Mouse (Mus musculus) megakaryocyte-erythroid progenitor cell, adult 5 weeks (primary cell): ENCODE measurements around the gene Vpreb2. TPM values are rescaled to one million over a fixed set of nuclear protein-coding genes. Genes with fewer than 3 reads are reported as not detected.

Experiments used
- polyA plus RNA-seq: library from polyadenylated mRNA; stranded (reverse); fragments of >175 nt; gene quantifications from 2 replicates; pipeline ENCODE4 v1.2.3, GENCODE M21; 2012

The Vpreb2 gene
- polyA plus RNA-seq, result 2.0 and 3.5 TPM in 2 replicates

GRCm38 (mm10) chr16:17980128-17980527 lies at the start of gene Vpreb2:
TSS of gene Vpreb2 (plus strand) at chr16:17980428.

Other genes with a start within 250 kb of the Vpreb2 start
- 181 and 185 TPM in 2 replicates for gene Med15, start 247.5 kb upstream of the Vpreb2 start, polyA plus RNA-seq
- gene Klhl22, start 220.8 kb upstream of the Vpreb2 start, polyA plus RNA-seq, result 23.5 and 34.0 TPM in 2 replicates
- 0.68 and 1.5 TPM in 2 replicates for gene Scarf2, start 183.1 kb upstream of the Vpreb2 start, polyA plus RNA-seq
- gene B830017H08Rik, start 147.3 kb upstream of the Vpreb2 start, polyA plus RNA-seq, result not detected in 2 replicates
- gene Car15, start 142.1 kb upstream of the Vpreb2 start, polyA plus RNA-seq, result 0.66 and 2.2 TPM in 2 replicates
- 0.27 and 0.49 TPM in 2 replicates for gene Gm20518, start 88.8 kb upstream of the Vpreb2 start, polyA plus RNA-seq
- 0.04 TPM in 2 replicates for gene Tssk1, start 86.2 kb upstream of the Vpreb2 start, polyA plus RNA-seq
- 24.3 and 31.8 TPM in 2 replicates for gene Dgcr2, start 81.9 kb upstream of the Vpreb2 start, polyA plus RNA-seq
- gene Tssk2, start 81.8 kb upstream of the Vpreb2 start, polyA plus RNA-seq, result not detected in 2 replicates
- gene Ess2, start 69.1 kb upstream of the Vpreb2 start, polyA plus RNA-seq, result 26.1 and 32.4 TPM in 2 replicates
- 0.26 TPM in 1 of 2 replicates, not detected in the other for gene Gsc2, start 65.4 kb upstream of the Vpreb2 start, polyA plus RNA-seq
- 147 and 202 TPM in 2 replicates for gene Slc25a1, start 52.2 kb upstream of the Vpreb2 start, polyA plus RNA-seq
- 17.2 and 21.6 TPM in 2 replicates for gene Dgcr6, start 72.4 kb downstream of the Vpreb2 start, polyA plus RNA-seq
- gene Prodh, start 109.8 kb downstream of the Vpreb2 start, polyA plus RNA-seq, result 32.2 and 38.4 TPM in 2 replicates
- 17.9 and 20.1 TPM in 2 replicates for gene Rtn4r, start 147.2 kb downstream of the Vpreb2 start, polyA plus RNA-seq
- not detected in 2 replicates for gene Ccdc188, start 237.5 kb downstream of the Vpreb2 start, polyA plus RNA-seq